Mouse (Mus musculus): ENCODE data around the gene Frmd4b. TPM values are rescaled to one million over a fixed set of nuclear protein-coding genes. Genes with fewer than 3 reads are reported as not detected.

Frmd4b gene
- total and polyA plus RNA-seq, 3 experiments: 0.13 to 0.70 (median 0.13) TPM

GRCm38 (mm10) chr6:97311599-97312544, 305.5 kb downstream of the Frmd4b start:
- no peaks in the 10 kb centered on the region for H3K36me3 ChIP-seq (replicated peaks in 1 of 2; ENCODE audit: control insufficient read depth in 1 of 2, insufficient read depth in 1 of 2, low read length in 1 of 2)
- no peaks in the 10 kb centered on the region for H3K27me3 ChIP-seq (replicated peaks)

DNA sequence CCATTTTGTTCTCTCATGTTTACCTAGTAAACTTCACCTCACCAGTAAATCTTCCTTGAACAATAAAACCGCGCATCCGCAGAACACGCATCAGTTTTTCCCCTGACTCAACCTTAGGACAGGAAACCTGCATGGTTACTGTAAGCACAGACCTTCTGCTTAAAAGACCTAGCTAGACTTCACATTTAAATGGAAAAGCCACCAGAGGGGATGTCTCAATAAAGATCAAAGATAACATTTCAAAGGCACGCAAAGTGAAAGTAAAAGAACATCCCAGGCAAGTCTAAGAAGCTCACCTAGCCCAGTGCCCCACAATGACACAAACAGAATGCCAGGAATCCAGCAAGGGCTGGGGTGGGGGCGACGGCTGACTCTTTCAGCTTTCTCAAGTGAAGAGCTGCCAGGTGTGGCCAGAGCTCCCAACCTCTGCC, 306.4 kb downstream of the Frmd4b start:
- H3K4me1 ChIP-seq (ENCODE audit: control insufficient read depth in 1 of 2, insufficient read depth in 2 of 2): peaks cover 0 to 6% of the 10 kb centered on the region in 2 experiments; a peak in 1 of 4 replicates
- in situ Hi-C loops (cut with MboI; ENCODE audit: low pct_ligation_motif_present, low pct_unique_long_range_greater_than_20kb, low sequenced_read_pairs): no loop called here
- no peak for DNase-seq (ENCODE audit: extremely low read depth)
- no peak overlapping the region for H3K27ac ChIP-seq (ENCODE audit: insufficient read depth, low read depth)
- TF ChIP-seq SIN3A (IDR thresholded peaks at IDR 0.05; ENCODE audit: low read length) (no peak), HCFC1 (IDR thresholded peaks at IDR 0.05; ENCODE audit: low read depth, low read length) (no peak), ZKSCAN1 (IDR thresholded peaks at IDR 0.05; ENCODE audit: borderline replicate concordance, low read depth, low read length) (no peak), JUND (conservative IDR thresholded peaks at IDR 0.05; ENCODE audit: low read depth, low read length) (no peak), EP300 (IDR thresholded peaks at IDR 0.05; ENCODE audit: low read length) (no peak), ETS1 (conservative IDR thresholded peaks at IDR 0.05; ENCODE audit: low read depth, low read length) (no peak), ZNF384 (IDR thresholded peaks at IDR 0.05; ENCODE audit: low read depth, low read length) (no peak), NRF1 (IDR thresholded peaks at IDR 0.05; ENCODE audit: low read depth, low read length) (no peak), TCF12 (IDR thresholded peaks at IDR 0.05; ENCODE audit: low read depth, low read length) (no peak), POLR2AphosphoS2 (IDR thresholded peaks at IDR 0.05; ENCODE audit: low read depth, low read length) (no peak)
- H3K4me3 ChIP-seq (replicated peaks in 1 of 3; ENCODE audit: low read depth in 2 of 3, low read length in 2 of 3, poor library complexity in 1 of 3): peak overlapping the region in 2 of 3 experiments; percentile 6 to 22
- dilution Hi-C loops (cut with MboI; ENCODE audit: extremely low pct_ligation_motif_present, extremely low pct_unique_long_range_greater_than_20kb, low sequenced_read_pairs): no loop called here
- no peaks in the 10 kb centered on the region for H3K79me2 ChIP-seq (replicated peaks; ENCODE audit: control insufficient read depth, extremely low read depth, insufficient read depth, poor library complexity, severe bottlenecking)
- peak overlapping the region; percentile 69 for H3K4me2 ChIP-seq (ENCODE audit: insufficient read depth, low read depth, poor library complexity, severe bottlenecking)
- no peaks in the 10 kb centered on the region for H3K27me3 ChIP-seq (replicated peaks)
- H3K9ac ChIP-seq (ENCODE audit: insufficient read depth, low read depth): peak overlapping the region; percentile 25; the same call in 1 of the 2 replicates
- H3K9me3 ChIP-seq (replicated peaks; ENCODE audit: low read length): no peaks in the 10 kb centered on the region
- H3K36me3 ChIP-seq (replicated peaks in 1 of 2; ENCODE audit: control insufficient read depth in 1 of 2, insufficient read depth in 1 of 2, low read length in 1 of 2): no peaks in the 10 kb centered on the region

More at GRCm38 (mm10) chr6:97311599-97312544, 305.5 kb downstream of the Frmd4b start:
- Histone ChIP-seq H3K9me3 (replicated peaks; ENCODE audit: low read length) (no peaks in the 10 kb centered on the region), H3K9ac (ENCODE audit: insufficient read depth, low read depth) (peak overlapping the region; percentile 31), H3K4me1 (ENCODE audit: control insufficient read depth in 1 of 2, insufficient read depth in 2 of 2) (peaks cover 0 to 6% of the 10 kb centered on the region in 2 experiments; a peak in 1 of 4 replicates), H3K79me2 (replicated peaks; ENCODE audit: control insufficient read depth, extremely low read depth, insufficient read depth, poor library complexity, severe bottlenecking) (no peaks in the 10 kb centered on the region), H3K27ac (ENCODE audit: insufficient read depth, low read depth) (no peak overlapping the region), H3K4me3 (replicated peaks in 1 of 3; ENCODE audit: low read depth in 2 of 3, low read length in 2 of 3, poor library complexity in 1 of 3) (peak overlapping the region in 2 of 3 experiments; percentile 48 to 49), H3K4me2 (ENCODE audit: insufficient read depth, low read depth, poor library complexity, severe bottlenecking) (peak overlapping the region; percentile 69)
- dilution Hi-C loops (cut with MboI; ENCODE audit: extremely low pct_ligation_motif_present, extremely low pct_unique_long_range_greater_than_20kb, low sequenced_read_pairs) (no loop called here), in situ Hi-C loops (cut with MboI; ENCODE audit: low pct_ligation_motif_present, low pct_unique_long_range_greater_than_20kb, low sequenced_read_pairs) (no loop called here)
- no peak for DNase-seq (ENCODE audit: extremely low read depth)
- TF ChIP-seq BHLHE40 (IDR thresholded peaks at IDR 0.05; ENCODE audit: low read depth, low read length): peak; percentile 36; the same call in 1 of the 2 replicates
- no peak for TF ChIP-seq USF1 (IDR thresholded peaks at IDR 0.05; ENCODE audit: low read depth, low read length)

Data from CH12.LX (cell line).